Mouse (Mus musculus): ENCODE data around the gene Tas1r2.

DNA sequence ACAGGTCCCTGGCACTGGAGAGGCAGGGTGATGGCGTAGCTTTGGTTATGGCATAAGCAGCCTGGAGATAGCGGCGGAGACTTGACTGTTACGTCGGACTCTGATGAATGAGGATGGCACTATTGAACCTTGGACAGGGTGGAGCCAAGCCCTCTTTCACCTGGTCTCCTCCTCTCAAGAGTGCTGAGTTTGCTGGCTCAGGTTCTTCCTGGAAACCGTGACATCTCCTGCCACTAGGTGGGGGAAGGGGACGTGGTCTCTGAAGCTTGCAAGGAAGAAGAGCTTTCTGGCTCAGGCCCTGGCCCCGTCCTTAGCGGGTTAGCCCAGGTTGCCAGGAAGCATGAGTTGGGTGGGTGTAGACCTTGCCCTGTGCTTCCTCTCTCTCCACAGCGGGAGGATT, 23.2 kb upstream of the Tas1r2 start:
- TF ChIP-seq CTCF (IDR thresholded peaks at IDR 0.05; ENCODE audit: control insufficient read depth, insufficient read depth, insufficient read length) (no peak), USF1 (IDR thresholded peaks at IDR 0.05; ENCODE audit: low read depth) (no peak)

All from C2C12 (cell line).